Mouse (Mus musculus): ENCODE results near the gene Dync1li2. TPM values are rescaled to one million over a fixed set of nuclear protein-coding genes. Genes with fewer than 3 reads are reported as not detected.

Dync1li2 gene
- 14.5 and 19.3 TPM in 2 replicates for polyA plus RNA-seq (2012; rRNA removed)

DNA sequence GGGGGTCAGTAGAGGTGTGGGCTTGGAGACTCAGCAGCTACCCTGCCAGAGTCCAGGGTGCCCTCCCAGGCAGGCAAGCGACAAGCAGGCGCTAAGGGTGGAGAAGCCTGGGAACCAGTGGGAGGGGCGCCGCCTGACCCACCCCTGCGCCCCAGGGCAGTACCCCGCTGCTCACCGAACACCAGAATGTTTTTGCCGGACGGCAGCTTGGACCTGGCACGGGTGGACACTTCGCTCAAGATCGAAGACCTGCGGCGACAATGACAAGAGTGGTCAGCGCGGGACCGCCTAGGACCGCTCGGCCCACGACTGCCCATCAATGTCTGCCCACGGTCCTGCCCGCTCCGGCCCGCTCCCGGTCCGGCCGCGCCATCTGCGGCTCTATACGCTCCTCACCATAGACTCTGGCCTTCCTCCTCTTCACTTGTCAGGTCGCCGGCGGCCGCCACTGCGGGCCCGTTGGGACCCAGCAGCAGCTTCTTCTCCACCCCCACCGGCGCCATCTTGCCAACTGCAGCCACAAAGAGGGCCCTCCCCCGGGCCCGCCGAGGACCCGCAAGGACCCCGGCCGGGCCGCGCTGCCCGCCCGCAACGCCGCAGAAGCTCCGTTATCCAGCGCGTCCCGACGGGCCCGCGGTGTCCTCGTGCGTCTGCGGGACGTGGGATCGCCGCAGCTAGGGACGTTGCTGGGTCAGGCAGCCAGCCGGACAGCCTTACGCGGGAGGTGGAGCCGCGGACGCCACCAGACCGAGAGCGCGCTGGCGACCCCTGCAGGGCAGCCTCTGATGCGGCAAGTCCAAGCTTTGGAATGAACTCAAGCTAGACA is at the start of gene Dync1li2:
Gene Dync1li2 (minus strand): TSS at position 749 of the 826 bp plus-strand sequence.

DNA sequence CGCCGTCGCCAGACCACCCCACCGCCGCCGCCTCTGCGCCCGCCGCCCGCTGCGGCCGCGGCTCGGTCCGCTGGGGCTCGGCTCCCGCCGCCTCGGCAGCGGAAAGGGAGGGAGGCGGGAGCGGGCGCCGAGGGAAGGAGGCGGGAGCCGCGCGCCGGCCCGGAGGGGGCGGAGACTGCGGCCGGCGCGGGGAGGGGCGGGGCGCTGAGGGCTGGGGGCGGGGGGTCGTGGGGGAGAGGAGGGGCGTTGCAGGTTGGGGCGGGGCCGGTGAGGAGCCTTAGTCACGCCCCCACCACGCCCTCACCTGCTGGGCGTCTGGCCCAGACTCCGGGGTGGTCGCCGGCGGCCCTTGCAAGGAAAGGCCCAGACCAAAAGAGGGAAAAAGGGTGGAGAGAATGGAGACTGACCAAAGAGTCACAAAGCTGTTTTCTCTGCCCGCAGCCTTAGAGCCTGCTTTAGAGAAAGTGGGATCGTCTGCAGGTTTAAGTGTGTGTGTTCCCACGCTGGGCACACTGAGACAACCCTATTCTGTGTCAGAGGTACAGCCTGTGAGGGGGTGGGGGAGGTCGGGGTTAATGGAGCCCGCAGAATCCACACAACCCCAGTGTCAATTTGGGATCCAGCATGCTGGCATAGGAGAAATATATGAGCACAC is 47.0 kb downstream of the Dync1li2 start, which contains the start of gene Cmtm4:
Gene Cmtm4 (minus strand): TSS at position 105 of the 655 bp plus-strand sequence.

Other genes with a start within 250 kb of the Dync1li2 start
- 14.4 and 15.2 TPM in 2 replicates for gene Tk2, start 194.5 kb downstream of the Dync1li2 start, polyA plus RNA-seq (2012; rRNA removed)
- 2.4 and 2.8 TPM in 2 replicates for gene Cklf, start 192.2 kb downstream of the Dync1li2 start, polyA plus RNA-seq (2012; rRNA removed)
- gene Cmtm2a, start 149.9 kb downstream of the Dync1li2 start, polyA plus RNA-seq (2012; rRNA removed), result not detected in 2 replicates
- gene Gm45711, start 133.0 kb downstream of the Dync1li2 start, polyA plus RNA-seq (2012; rRNA removed), result not detected in 2 replicates
- not detected in 2 replicates for gene Cmtm1, start 132.9 kb downstream of the Dync1li2 start, polyA plus RNA-seq (2012; rRNA removed)
- gene Gm11020, start 121.5 kb downstream of the Dync1li2 start, polyA plus RNA-seq (2012; rRNA removed), result not detected in 2 replicates
- not detected in 2 replicates for gene Cmtm2b, start 120.8 kb downstream of the Dync1li2 start, polyA plus RNA-seq (2012; rRNA removed)
- gene Cmtm3, start 103.6 kb downstream of the Dync1li2 start, polyA plus RNA-seq (2012; rRNA removed), result 49.2 and 55.2 TPM in 2 replicates
- 46.0 and 55.8 TPM in 2 replicates for gene Cmtm4, start 47.2 kb downstream of the Dync1li2 start, polyA plus RNA-seq (2012; rRNA removed)
- gene Terb1, start 66.9 kb upstream of the Dync1li2 start, polyA plus RNA-seq (2012; rRNA removed), result 0.03 TPM in 1 of 2 replicates, not detected in the other
- 4.2 and 4.4 TPM in 2 replicates for gene Nae1, start 91.6 kb upstream of the Dync1li2 start, polyA plus RNA-seq (2012; rRNA removed)
- gene Car7, start 91.6 kb upstream of the Dync1li2 start, polyA plus RNA-seq (2012; rRNA removed), result 1.9 and 2.7 TPM in 2 replicates
- gene Pdp2, start 148.4 kb upstream of the Dync1li2 start, polyA plus RNA-seq (2012; rRNA removed), result 8.9 and 11.2 TPM in 2 replicates
- not detected in 2 replicates for gene Cdh16, start 181.3 kb upstream of the Dync1li2 start, polyA plus RNA-seq (2012; rRNA removed)
- 8.0 and 10.6 TPM in 2 replicates for gene Rrad, start 188.3 kb upstream of the Dync1li2 start, polyA plus RNA-seq (2012; rRNA removed)
- gene Ciao2b, start 198.9 kb upstream of the Dync1li2 start, polyA plus RNA-seq (2012; rRNA removed), result 41.4 and 46.3 TPM in 2 replicates